Mouse (Mus musculus) megakaryocyte progenitor cell, adult 5-6 weeks (primary cell): ENCODE data around the gene Glt8d1. TPM values are rescaled to one million over a fixed set of nuclear protein-coding genes. Genes with fewer than 3 reads are reported as not detected.

Experiments used
- total RNA-seq, 2 experiments: library from RNA; stranded (forward) in 1 of 2; stranded (reverse) in 1 of 2; fragments of 157-497, 149-512 nt in 1 of 2; fragments of 200-1000 nt in 1 of 2; gene quantifications; 2 replicates each; pipeline versions ENCODE4 v1.2.3 to v1.2.4; 2015 to 2017

Gene Glt8d1
- total RNA-seq, 2 experiments from 2014 or later: 29.2 to 64.4 TPM

Other genes starting within 250 kb of the Glt8d1 start
- 7.1 and 10.9 TPM in 2 replicates for gene Tmem110, start 175.8 kb upstream of the Glt8d1 start, total RNA-seq (2015)
- gene Tmem110, start 175.8 kb upstream of the Glt8d1 start, total RNA-seq (2017): 6.4 and 9.8 TPM in 2 replicates
- 0.47 and 0.49 TPM in 2 replicates for gene Mustn1, start 122.2 kb upstream of the Glt8d1 start, total RNA-seq (2015)
- gene Mustn1, start 122.2 kb upstream of the Glt8d1 start, total RNA-seq (2017): 0.27 and 0.50 TPM in 2 replicates
- gene Itih4, start 114.9 kb upstream of the Glt8d1 start, total RNA-seq (2015): not detected in 2 replicates
- not detected in 2 replicates for gene Itih4, start 114.9 kb upstream of the Glt8d1 start, total RNA-seq (2017)
- gene Itih3, start 77.6 kb upstream of the Glt8d1 start, total RNA-seq (2015): not detected in 2 replicates
- gene Itih3, start 77.6 kb upstream of the Glt8d1 start, total RNA-seq (2017): not detected in 2 replicates
- not detected in 2 replicates for gene Itih1, start 58.1 kb upstream of the Glt8d1 start, total RNA-seq (2015)
- not detected in 2 replicates for gene Itih1, start 58.1 kb upstream of the Glt8d1 start, total RNA-seq (2017)
- 8.5 and 8.8 TPM in 2 replicates for gene Nek4, start 50.0 kb upstream of the Glt8d1 start, total RNA-seq (2015)
- gene Nek4, start 50.0 kb upstream of the Glt8d1 start, total RNA-seq (2017): 12.2 and 13.8 TPM in 2 replicates
- gene Spcs1, start 272 bp downstream of the Glt8d1 start, total RNA-seq (2015): 257 and 280 TPM in 2 replicates
- 105 TPM in 2 replicates for gene Spcs1, start 272 bp downstream of the Glt8d1 start, total RNA-seq (2017)
- gene Pbrm1, start 17.7 kb downstream of the Glt8d1 start, total RNA-seq (2015): 75.4 and 82.4 TPM in 2 replicates
- 52.3 and 80.5 TPM in 2 replicates for gene Pbrm1, start 17.7 kb downstream of the Glt8d1 start, total RNA-seq (2017)
- 365 and 481 TPM in 2 replicates for gene Gnl3, start 17.8 kb downstream of the Glt8d1 start, total RNA-seq (2015)
- gene Gnl3, start 17.8 kb downstream of the Glt8d1 start, total RNA-seq (2017): 301 and 405 TPM in 2 replicates
- 93.8 and 125 TPM in 2 replicates for gene Smim4, start 127.6 kb downstream of the Glt8d1 start, total RNA-seq (2015)
- 45.3 and 89.8 TPM in 2 replicates for gene Smim4, start 127.6 kb downstream of the Glt8d1 start, total RNA-seq (2017)
- gene Nt5dc2, start 129.7 kb downstream of the Glt8d1 start, total RNA-seq (2015): 90.7 and 110 TPM in 2 replicates
- gene Nt5dc2, start 129.7 kb downstream of the Glt8d1 start, total RNA-seq (2017): 136 and 153 TPM in 2 replicates
- gene Stab1, start 167.2 kb downstream of the Glt8d1 start, total RNA-seq (2015): 3.2 and 6.7 TPM in 2 replicates
- 0.44 and 0.87 TPM in 2 replicates for gene Stab1, start 167.2 kb downstream of the Glt8d1 start, total RNA-seq (2017)
- 0.94 TPM in 1 of 2 replicates, not detected in the other for gene Tnnc1, start 206.9 kb downstream of the Glt8d1 start, total RNA-seq (2015)
- 0.54 and 0.87 TPM in 2 replicates for gene Tnnc1, start 206.9 kb downstream of the Glt8d1 start, total RNA-seq (2017)
- gene Nisch, start 215.5 kb downstream of the Glt8d1 start, total RNA-seq (2015): 94.2 and 113 TPM in 2 replicates
- 69.7 and 88.2 TPM in 2 replicates for gene Nisch, start 215.5 kb downstream of the Glt8d1 start, total RNA-seq (2017)
- gene Sema3g, start 216.5 kb downstream of the Glt8d1 start, total RNA-seq (2015): 0.02 TPM in 1 of 2 replicates, not detected in the other
- 0.04 TPM in 1 of 2 replicates, not detected in the other for gene Sema3g, start 216.5 kb downstream of the Glt8d1 start, total RNA-seq (2017)
- gene Phf7, start 249.9 kb downstream of the Glt8d1 start, total RNA-seq (2015): 14.9 and 16.4 TPM in 2 replicates
- 9.0 and 11.4 TPM in 2 replicates for gene Phf7, start 249.9 kb downstream of the Glt8d1 start, total RNA-seq (2017)